Mouse (Mus musculus): ENCODE results near the gene Fgf11. TPM values are rescaled to one million over a fixed set of nuclear protein-coding genes. Genes with fewer than 3 reads are reported as not detected.
A peak's percentile ranks its signal among the peaks of the same experiment; 100 is the strongest.

The Fgf11 gene
- polyA plus RNA-seq, 2 experiments: 0.06 to 0.41 TPM

GRCm38 (mm10) chr11:69806378-69806777 is 4.7 kb upstream of the Fgf11 start:
- Histone ChIP-seq H3K9ac (replicated peaks) (no peak overlapping the region), H3K9me3 (ENCODE audit: control insufficient read depth, low read length) (no peaks in the 10 kb centered on the region; the same call in 1 of the 2 replicates), H3K27ac (no peak overlapping the region), H3K4me3 (ENCODE audit: insufficient read depth in 1 of 2, low read depth in 2 of 2, low read length in 2 of 2) (no peak overlapping the region), H3K27me3 (ENCODE audit: control insufficient read depth, insufficient read depth, low read length) (peaks cover 53% of the 10 kb centered on the region), H3K36me3 (replicated peaks; ENCODE audit: control insufficient read depth, insufficient read depth, low read depth) (no peaks in the 10 kb centered on the region), H3K4me2 (ENCODE audit: low read depth) (no peak overlapping the region), H3K4me1 (replicated peaks; ENCODE audit: control insufficient read depth in 2 of 2, insufficient read depth in 2 of 2, low read length in 1 of 2) (no peaks in the 10 kb centered on the region; a peak in 2 of 4 replicates)
- ATAC-seq (ENCODE audit: insufficient read depth) (no peak), DNase-seq (ENCODE audit: low read depth in 3 of 3, low spot score in 3 of 3) (no peak)
- TF ChIP-seq EP300 (IDR thresholded peaks at IDR 0.05; ENCODE audit: low read depth) (no peak), CTCF (IDR thresholded peaks at IDR 0.05; ENCODE audit: low read depth) (peak; percentile 60)
- WGBS (ENCODE audit: insufficient replicate concordance): 70% methylated on average over 4 of the region's 4 CpGs

GRCm38 (mm10) chr11:69804972-69805909 is 3.6 kb upstream of the Fgf11 start, which contains the start of gene Tmem102:
Gene Tmem102 (minus strand): TSS chr11:69805624.
- Histone ChIP-seq H3K27ac (no peak within 1 kb of the TSS), H3K4me1 (replicated peaks; ENCODE audit: control insufficient read depth in 2 of 2, insufficient read depth in 2 of 2, low read length in 1 of 2) (no peaks in the 10 kb centered on the region; a peak in 2 of 4 replicates), H3K36me3 (replicated peaks; ENCODE audit: control insufficient read depth, insufficient read depth, low read depth) (no peaks in the 10 kb centered on the region), H3K9ac (replicated peaks) (no peak within 1 kb of the TSS), H3K4me2 (ENCODE audit: low read depth) (peak within 1 kb of the TSS; percentile 65), H3K4me3 (ENCODE audit: insufficient read depth in 1 of 2, low read depth in 2 of 2, low read length in 2 of 2) (0 out of 4 replicates have a peak within 1 kb of the TSS, but pooled peaks of 1 of the 2 experiments have one; percentile 14), H3K9me3 (ENCODE audit: control insufficient read depth, low read length) (no peaks in the 10 kb centered on the region), H3K27me3 (ENCODE audit: control insufficient read depth, insufficient read depth, low read length) (peaks cover 65% of the 10 kb centered on the region)
- TF ChIP-seq EP300 (IDR thresholded peaks at IDR 0.05; ENCODE audit: low read depth): no peak
- TF ChIP-seq CTCF (IDR thresholded peaks at IDR 0.05; ENCODE audit: low read depth): no peak
- DNase-seq (ENCODE audit: low read depth in 3 of 3, low spot score in 3 of 3): no peak
- no peak for ATAC-seq (ENCODE audit: insufficient read depth)
- WGBS (ENCODE audit: insufficient replicate concordance): 21% methylated on average over 29 of the region's 29 CpGs

- 20% methylated on average over 12 of the region's 12 CpGs for WGBS (ENCODE audit: insufficient replicate concordance)
- Histone ChIP-seq H3K27me3 (ENCODE audit: control insufficient read depth, insufficient read depth, low read length) (peaks cover 71% of the 10 kb centered on the region), H3K4me3 (ENCODE audit: insufficient read depth in 1 of 2, low read depth in 2 of 2, low read length in 2 of 2) (no peak overlapping the region), H3K4me1 (replicated peaks; ENCODE audit: control insufficient read depth in 2 of 2, insufficient read depth in 2 of 2, low read length in 1 of 2) (no peaks in the 10 kb centered on the region; a peak in 2 of 4 replicates), H3K27ac (no peak overlapping the region), H3K36me3 (replicated peaks; ENCODE audit: control insufficient read depth, insufficient read depth, low read depth) (no peaks in the 10 kb centered on the region), H3K9ac (replicated peaks) (no peak overlapping the region), H3K4me2 (ENCODE audit: low read depth) (peak overlapping the region; percentile 65), H3K9me3 (ENCODE audit: control insufficient read depth, low read length) (no peaks in the 10 kb centered on the region)
- ATAC-seq (ENCODE audit: insufficient read depth): no peak
- TF ChIP-seq EP300 (IDR thresholded peaks at IDR 0.05; ENCODE audit: low read depth) (no peak), CTCF (IDR thresholded peaks at IDR 0.05; ENCODE audit: low read depth) (no peak)
- DNase-seq (ENCODE audit: low read depth in 3 of 3, low spot score in 3 of 3): no peak
Observed at GRCm38 (mm10) chr11:69804652-69804940, 2.9 kb upstream of the Fgf11 start.

GRCm38 (mm10) chr11:69803786-69804651 is 2.4 kb upstream of the Fgf11 start:
- H3K27me3 ChIP-seq (ENCODE audit: control insufficient read depth, insufficient read depth, low read length): peaks cover 77% of the 10 kb centered on the region
- no peak overlapping the region for H3K9ac ChIP-seq (replicated peaks)
- H3K9me3 ChIP-seq (ENCODE audit: control insufficient read depth, low read length): no peaks in the 10 kb centered on the region
- DNase-seq (ENCODE audit: low read depth in 3 of 3, low spot score in 3 of 3) (peak; percentile 22 to 32 (median 26)), ATAC-seq (ENCODE audit: insufficient read depth) (peak; percentile 75)
- peak overlapping the region; percentile 65 for H3K4me2 ChIP-seq (ENCODE audit: low read depth)
- no peak for TF ChIP-seq EP300 (IDR thresholded peaks at IDR 0.05; ENCODE audit: low read depth)
- TF ChIP-seq CTCF (IDR thresholded peaks at IDR 0.05; ENCODE audit: low read depth): peak; percentile 59
- H3K4me1 ChIP-seq (replicated peaks; ENCODE audit: control insufficient read depth in 2 of 2, insufficient read depth in 2 of 2, low read length in 1 of 2): peaks cover 0 to 2% of the 10 kb centered on the region in 2 experiments; a peak in 2 of 4 replicates
- peak overlapping the region; percentile 6 to 50; a peak in 3 of 4 replicates for H3K4me3 ChIP-seq (ENCODE audit: insufficient read depth in 1 of 2, low read depth in 2 of 2, low read length in 2 of 2)
- H3K36me3 ChIP-seq (replicated peaks; ENCODE audit: control insufficient read depth, insufficient read depth, low read depth): no peaks in the 10 kb centered on the region
- H3K27ac ChIP-seq: no peak overlapping the region
- 1% methylated on average over 60 of the region's 60 CpGs for WGBS (ENCODE audit: insufficient replicate concordance)
